Mouse (Mus musculus) CH12.LX (cell line): ENCODE measurements around the gene Gad1.

Source experiments
- CTCF ChIP-seq, 2 experiments: IDR thresholded peaks in 1 of 2; conservative IDR thresholded peaks in 1 of 2; 2 replicates each; pipeline ENCODE4 v1.5.1; 2011 to 2012; ENCODE audit warnings: low read depth in 2 of 2, low read length in 2 of 2, improper control_type of control experiment in 1 of 2, inconsistent platforms in 1 of 2, mild to moderate bottlenecking in 1 of 2, moderate library complexity in 1 of 2
- GABPA ChIP-seq: IDR thresholded peaks from 2 replicates; pipeline ENCODE4 v1.6.1; 2012; ENCODE audit warnings: low read depth, low read length, improper control_type of control experiment, inconsistent platforms; ENCODE audit not compliant: insufficient replicate concordance
- MAX ChIP-seq: IDR thresholded peaks from 2 replicates; pipeline ENCODE4 v1.6.1; 2011; ENCODE audit warnings: low read length, improper control_type of control experiment
- PAX5 ChIP-seq: IDR thresholded peaks from 2 replicates; pipeline ENCODE4 v1.6.1; 2012; ENCODE audit warnings: low read length, inconsistent platforms, mixed read lengths
- POLR2A ChIP-seq: IDR thresholded peaks from 2 replicates; pipeline ENCODE4 v1.6.1; 2011; ENCODE audit warnings: low read depth, mild to moderate bottlenecking, improper control_type of control experiment, low read length
- ZC3H11A ChIP-seq: IDR thresholded peaks from 2 replicates; pipeline ENCODE4 v1.6.1; 2012; ENCODE audit warnings: low read depth, mild to moderate bottlenecking, inconsistent platforms, low read length, improper control_type of control experiment

DNA sequence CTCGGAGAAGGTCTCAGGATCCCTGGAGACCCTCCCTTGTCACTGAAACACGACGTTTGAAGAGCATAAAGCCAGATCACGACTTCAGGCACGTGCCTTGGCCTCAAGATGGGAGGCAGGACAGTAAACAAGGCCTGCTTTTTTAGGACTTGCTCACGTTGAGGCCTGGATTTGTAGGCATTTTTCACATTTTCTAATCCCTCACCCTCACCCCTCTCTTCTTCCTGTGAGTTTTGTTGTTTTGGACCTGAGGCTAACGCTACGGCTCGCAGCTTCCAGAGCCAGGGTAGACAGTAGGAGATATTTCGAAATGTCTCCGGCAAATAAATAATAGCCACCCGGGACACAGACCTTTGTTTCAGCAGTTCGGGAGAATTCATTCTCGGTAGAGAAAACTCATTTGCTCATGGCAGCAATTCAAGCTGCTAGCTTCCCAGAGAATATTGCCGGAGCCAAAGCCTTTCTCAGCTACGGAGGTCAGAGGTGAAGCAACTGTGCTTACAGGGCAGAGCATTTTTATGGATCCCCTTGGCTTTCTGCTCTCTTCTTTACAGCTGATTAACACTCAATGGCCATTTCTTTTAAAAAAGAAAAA lies 90.2 kb downstream of the Gad1 start:
- TF ChIP-seq PAX5 = no peak
- TF ChIP-seq POLR2A = no peak
- no peak for TF ChIP-seq ZC3H11A
- no peak for TF ChIP-seq CTCF (conservative IDR thresholded peaks at IDR 0.05 in 1 of 2, IDR thresholded peaks at IDR 0.05 in 1 of 2; ENCODE audit: low read depth in 2 of 2, low read length in 2 of 2)
- TF ChIP-seq MAX = no peak
- TF ChIP-seq GABPA = no peak
